Mouse (Mus musculus): Measurements from ENCODE around the gene Tpst2.

DNA sequence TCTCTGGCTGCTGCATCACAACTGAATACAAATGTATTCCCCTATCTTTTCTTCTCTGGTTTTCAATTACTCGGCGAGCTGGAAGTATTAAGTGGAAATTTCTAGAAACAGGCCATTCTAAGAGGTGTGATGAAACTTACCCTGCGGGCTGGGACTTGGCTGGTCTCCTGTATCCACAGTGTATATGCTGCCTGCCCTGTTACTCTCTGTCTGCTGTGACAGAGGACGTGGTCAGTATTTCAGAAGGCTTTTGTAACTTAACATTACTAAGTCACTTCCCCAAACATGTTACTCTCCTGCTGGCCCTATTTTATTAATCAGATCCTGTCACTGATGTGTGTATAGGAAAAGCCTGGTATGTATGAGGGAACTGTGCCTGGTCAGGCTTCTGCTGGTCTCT lies 5.2 kb downstream of the Tpst2 start:
- TF ChIP-seq EP300 (IDR thresholded peaks at IDR 0.05; ENCODE audit: low read depth) (no peak), CTCF (IDR thresholded peaks at IDR 0.05; ENCODE audit: low read depth) (no peak)
